Mouse (Mus musculus) erythroblast, embryonic 14.5 days (primary cell): Measurements from ENCODE around the gene Sgms1. TPM values are rescaled to one million over a fixed set of nuclear protein-coding genes. Genes with fewer than 3 reads are reported as not detected.

Source experiments
- H3K27me3 ChIP-seq: 2 replicates; pipeline ENCODE4 v1.6.1; 2012; ENCODE audit warnings: inconsistent platforms; ENCODE audit not compliant: control insufficient read depth
- H3K36me3 ChIP-seq: 2 replicates; pipeline ENCODE4 v1.6.1; 2012; ENCODE audit warnings: mild to moderate bottlenecking, inconsistent platforms; ENCODE audit not compliant: control insufficient read depth
- H3K4me1 ChIP-seq: 2 replicates; pipeline ENCODE4 v1.6.1; 2012; ENCODE audit warnings: inconsistent platforms; ENCODE audit not compliant: control insufficient read depth
- H3K4me3 ChIP-seq: replicated peaks from 2 replicates; pipeline ENCODE3; 2012; ENCODE audit warnings: moderate library complexity, mild to moderate bottlenecking, inconsistent platforms
- H3K9me3 ChIP-seq: 2 replicates; pipeline ENCODE4 v1.6.1; 2012; ENCODE audit warnings: low read length, inconsistent platforms, mixed read lengths; ENCODE audit not compliant: control insufficient read depth
- GATA1 ChIP-seq: IDR thresholded peaks from 2 replicates; pipeline ENCODE4 v1.6.1; 2012; ENCODE audit warnings: low read length, inconsistent platforms, mixed read lengths
- TAL1 ChIP-seq: IDR thresholded peaks from 3 replicates; pipeline ENCODE4 v1.6.1; 2012; ENCODE audit warnings: low read length, inconsistent platforms, mixed read lengths
- polyA plus RNA-seq: library from polyadenylated mRNA; stranded (reverse); fragments of >175 nt; gene quantifications from 2 replicates; pipeline ENCODE4 v1.2.3, GENCODE M21; 2012

Gene Sgms1
- polyA plus RNA-seq, 1 experiment = 0.28 TPM

DNA sequence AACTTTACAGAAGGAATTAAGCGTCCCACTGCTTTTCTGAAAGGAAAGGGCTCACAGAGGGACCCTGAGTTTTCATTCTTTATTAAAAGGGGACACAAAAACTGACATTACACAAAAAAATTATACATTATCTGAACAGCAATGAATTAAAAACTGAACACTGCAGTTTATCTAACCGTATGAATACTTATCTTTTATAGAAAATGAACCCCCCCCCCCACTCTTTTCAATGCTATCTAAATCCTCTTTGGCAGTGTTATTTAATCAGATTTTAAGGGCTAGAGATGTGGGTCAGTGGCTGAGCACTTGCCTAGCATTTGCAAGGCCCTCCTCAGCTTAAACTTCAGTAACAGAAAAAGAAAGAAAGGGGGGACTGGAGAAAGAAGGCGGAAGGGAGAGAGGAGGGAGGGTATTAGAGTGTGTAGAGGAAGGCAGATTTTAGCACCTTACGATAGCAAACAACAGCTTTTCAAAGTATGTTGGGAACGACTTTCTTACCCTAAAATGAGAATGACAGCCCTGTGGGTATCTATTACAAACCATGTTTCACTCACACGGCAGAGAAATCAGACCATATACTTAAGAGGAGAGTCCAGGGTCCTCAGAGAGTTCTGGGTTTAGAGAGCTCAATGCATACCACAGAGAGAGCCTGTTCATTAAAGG, 215.9 kb downstream of the Sgms1 start:
- TF ChIP-seq GATA1 = no peak
- Histone ChIP-seq H3K4me1 (peaks cover 83% of the 10 kb centered on the region), H3K36me3 (peaks cover 58% of the 10 kb centered on the region), H3K27me3 (no peaks in the 10 kb centered on the region), H3K9me3 (no peaks in the 10 kb centered on the region), H3K4me3 (no peak overlapping the region)

DNA sequence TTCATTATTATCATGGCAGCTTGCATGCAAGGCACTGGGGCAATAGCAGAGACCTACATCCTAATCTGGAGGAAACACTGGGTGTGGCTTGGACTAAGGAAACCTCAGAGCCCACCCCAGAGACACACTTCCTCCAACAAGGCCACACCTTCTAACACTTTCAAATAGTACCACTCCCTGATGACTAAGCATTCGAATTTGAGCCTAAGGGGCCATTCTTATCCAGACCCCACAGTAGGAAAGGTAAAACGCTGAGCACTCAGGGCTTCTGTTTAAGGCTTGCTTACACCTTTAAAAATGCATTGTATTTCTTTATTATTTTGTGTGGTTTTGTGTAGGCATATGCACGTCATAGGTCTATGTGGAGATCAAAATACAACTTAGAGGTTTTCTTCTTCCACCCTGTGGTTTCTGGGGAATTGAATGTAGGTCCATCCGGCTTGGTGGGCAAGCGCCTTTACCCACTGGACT, 217.0 kb downstream of the Sgms1 start:
- no peak for TF ChIP-seq TAL1
- no peak for TF ChIP-seq GATA1
- no peaks in the 10 kb centered on the region for H3K9me3 ChIP-seq
- H3K36me3 ChIP-seq = peaks cover 55% of the 10 kb centered on the region
- H3K4me1 ChIP-seq = peaks cover 77% of the 10 kb centered on the region
- H3K4me3 ChIP-seq = peak overlapping the region; percentile 29
- no peaks in the 10 kb centered on the region for H3K27me3 ChIP-seq

DNA sequence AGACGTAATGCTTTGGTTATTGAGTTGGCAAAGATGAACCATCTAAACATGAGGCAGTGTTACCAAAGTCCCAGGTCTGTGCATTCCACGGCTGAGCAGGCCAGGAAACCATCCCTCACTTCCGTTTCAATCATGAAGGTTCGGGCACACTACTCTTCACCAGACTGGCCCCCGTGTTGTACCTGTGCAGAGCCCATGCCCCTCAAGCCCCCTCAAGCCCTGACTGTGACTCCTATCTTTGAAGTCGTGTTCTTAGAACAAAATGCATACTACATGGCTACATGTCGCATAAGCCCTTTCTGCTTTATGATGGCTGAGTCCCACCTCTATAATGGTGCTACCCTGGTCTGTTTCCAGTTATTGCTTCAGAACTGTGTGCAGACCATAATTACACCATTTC, 217.5 kb downstream of the Sgms1 start:
- no peaks in the 10 kb centered on the region for H3K9me3 ChIP-seq
- no peak overlapping the region for H3K4me3 ChIP-seq
- peaks cover 55% of the 10 kb centered on the region for H3K36me3 ChIP-seq
- peaks cover 76% of the 10 kb centered on the region for H3K4me1 ChIP-seq
- H3K27me3 ChIP-seq = no peaks in the 10 kb centered on the region
- no peak for TF ChIP-seq TAL1
- no peak for TF ChIP-seq GATA1

DNA sequence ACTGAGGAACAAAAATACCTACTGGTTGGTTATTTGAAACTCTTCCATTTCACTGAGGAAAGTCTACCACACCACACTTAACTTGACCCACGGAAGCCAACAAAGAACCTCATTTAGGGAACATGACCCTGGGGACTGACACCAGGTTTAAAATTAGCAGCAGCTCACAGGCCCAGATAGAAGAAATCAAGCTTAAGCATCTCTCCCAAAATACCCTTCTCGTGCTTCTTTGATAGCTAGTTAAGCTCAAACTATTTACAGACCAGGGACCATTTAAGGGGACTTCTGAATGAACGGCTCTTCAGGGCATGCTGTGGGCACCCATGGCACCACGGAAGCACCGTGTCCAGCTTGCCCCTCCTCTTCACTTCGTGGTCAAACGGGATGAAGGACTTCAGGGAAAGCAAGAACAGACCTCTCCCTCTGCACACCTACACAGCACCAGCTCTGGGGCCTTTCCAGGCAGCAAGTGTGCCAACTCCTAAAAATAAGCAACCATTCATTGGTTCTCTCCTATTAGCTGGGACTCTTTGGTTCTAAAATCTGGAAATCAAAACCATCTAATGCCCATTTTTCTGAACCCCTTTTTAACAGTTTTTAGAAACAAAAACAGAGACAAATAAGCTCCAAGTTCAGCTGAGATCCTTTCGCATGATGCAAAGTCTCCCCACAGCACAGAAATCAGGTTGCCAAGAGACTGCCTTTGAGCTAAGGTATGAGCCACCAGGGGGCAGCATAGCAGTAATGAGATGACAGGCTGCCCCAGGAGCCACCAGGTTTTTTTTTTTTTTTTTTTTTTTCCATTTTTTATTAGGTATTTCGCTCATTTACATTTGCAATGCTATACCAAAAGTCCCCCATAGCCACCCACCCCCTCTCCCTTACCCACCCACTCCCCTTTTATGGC, 219.6 kb downstream of the Sgms1 start:
- H3K27me3 ChIP-seq = no peaks in the 10 kb centered on the region
- TF ChIP-seq GATA1 (no peak), TAL1 (no peak)
- H3K9me3 ChIP-seq = no peaks in the 10 kb centered on the region
- no peak overlapping the region for H3K4me3 ChIP-seq
- peaks cover 57% of the 10 kb centered on the region for H3K4me1 ChIP-seq
- H3K36me3 ChIP-seq = peaks cover 37% of the 10 kb centered on the region

DNA sequence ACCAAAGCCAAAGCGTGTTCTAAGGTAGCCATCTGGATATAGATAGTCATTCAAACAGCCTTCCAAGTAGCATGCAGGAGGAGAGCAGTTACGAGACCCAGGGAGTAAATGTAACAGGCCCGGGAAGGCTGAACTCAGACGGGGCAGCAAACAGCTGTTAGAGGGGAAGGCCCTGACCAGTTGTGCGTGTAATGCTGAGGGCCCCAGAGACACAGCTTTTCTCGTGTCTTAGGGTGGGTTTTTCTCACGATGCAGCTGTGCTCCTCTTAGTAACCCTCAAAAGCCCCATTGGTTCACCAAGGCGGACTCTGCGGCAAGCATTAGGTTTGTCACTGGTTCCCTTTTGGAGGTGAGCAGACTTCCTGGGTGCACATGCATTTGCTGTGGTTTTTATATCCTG, 221.5 kb downstream of the Sgms1 start:
- no peak for TF ChIP-seq GATA1
- TF ChIP-seq TAL1 = no peak
- no peaks in the 10 kb centered on the region for H3K27me3 ChIP-seq

DNA sequence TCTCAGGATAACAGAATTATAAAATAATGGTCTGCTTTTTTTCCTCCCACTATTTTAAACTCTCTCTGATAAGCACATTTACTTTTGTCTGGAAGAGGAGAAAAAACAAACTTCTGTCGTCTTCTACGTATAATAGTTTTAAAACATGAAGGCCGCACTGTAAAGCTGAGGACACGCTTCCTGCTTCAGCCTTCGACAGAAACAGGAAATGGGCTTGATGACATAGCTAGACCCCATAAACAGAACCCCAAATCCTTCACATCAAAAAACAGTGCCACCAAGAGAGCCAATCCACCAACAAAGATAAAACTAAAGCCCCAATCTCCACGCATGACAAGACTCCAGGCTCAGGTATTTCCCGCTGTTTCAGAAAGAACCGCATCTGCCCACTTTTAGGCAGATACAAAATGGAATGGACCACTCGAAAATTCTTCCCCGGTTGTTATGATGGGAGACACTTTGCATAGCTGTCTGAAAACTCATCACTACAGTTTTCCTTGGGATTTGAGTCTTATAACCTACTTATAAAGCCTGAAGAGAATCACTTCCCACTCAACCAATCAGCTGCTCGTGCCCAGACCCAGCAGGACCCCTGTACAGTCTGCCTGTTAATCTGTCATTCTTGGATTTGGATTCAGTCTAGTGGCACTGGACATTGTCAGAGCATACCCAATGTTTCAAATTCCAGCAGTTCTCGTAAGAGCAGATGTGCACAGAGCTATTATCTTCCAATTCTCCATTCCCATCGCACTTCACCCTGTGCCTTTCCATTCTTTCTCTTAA, 222.5 kb downstream of the Sgms1 start:
- H3K4me1 ChIP-seq = peaks cover 28% of the 10 kb centered on the region
- no peaks in the 10 kb centered on the region for H3K9me3 ChIP-seq
- H3K36me3 ChIP-seq = peaks cover 25% of the 10 kb centered on the region
- no peak overlapping the region for H3K4me3 ChIP-seq
- no peaks in the 10 kb centered on the region for H3K27me3 ChIP-seq
- TF ChIP-seq TAL1 (no peak), GATA1 (no peak)

More for the DNA sequence above, 221.5 kb downstream of the Sgms1 start:
- Histone ChIP-seq H3K36me3 (peaks cover 32% of the 10 kb centered on the region), H3K4me1 (peaks cover 38% of the 10 kb centered on the region), H3K4me3 (no peak overlapping the region), H3K9me3 (no peaks in the 10 kb centered on the region)

DNA sequence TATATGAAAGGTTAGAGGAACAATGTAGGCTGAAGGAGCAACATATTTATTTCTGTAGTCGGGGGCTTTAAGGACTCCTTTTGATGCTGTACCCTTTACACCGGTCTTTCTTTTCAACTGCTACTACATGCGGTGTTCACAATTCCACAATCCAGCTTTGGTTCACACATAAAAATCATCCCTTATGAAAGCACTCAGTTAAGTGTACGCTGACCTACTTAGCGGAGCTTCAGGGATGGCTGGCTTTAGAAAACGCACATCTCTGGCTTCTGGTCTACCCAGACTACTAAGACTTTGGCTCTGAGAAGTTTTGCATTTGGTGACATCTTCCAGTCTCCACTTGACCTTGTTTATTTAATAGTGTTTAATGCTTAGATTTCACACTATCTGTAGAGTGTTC, 223.8 kb downstream of the Sgms1 start:
- H3K36me3 ChIP-seq = peaks cover 25% of the 10 kb centered on the region
- H3K4me3 ChIP-seq = no peak overlapping the region
- peaks cover 19% of the 10 kb centered on the region for H3K4me1 ChIP-seq
- H3K9me3 ChIP-seq = no peaks in the 10 kb centered on the region
- TF ChIP-seq GATA1 (no peak), TAL1 (no peak)
- H3K27me3 ChIP-seq = no peaks in the 10 kb centered on the region

DNA sequence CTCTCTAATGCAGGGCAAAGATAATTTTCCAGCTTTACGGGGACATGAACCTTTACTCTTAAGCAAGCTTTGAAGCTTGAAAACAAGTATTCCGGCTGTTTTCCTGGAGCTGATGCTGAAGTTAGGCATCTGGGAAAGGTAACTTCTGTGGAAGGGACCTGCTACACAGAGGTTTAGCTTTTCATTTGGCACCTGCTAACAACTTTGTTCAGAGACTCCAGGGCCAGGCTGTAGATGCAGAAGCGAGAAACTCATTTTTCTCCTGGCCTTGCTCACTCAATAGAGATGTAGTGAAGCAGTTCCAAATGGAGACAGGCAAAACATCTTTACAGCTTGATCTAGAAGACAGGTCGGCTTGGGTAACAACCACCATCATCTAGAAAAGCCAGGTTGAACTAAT, 225.4 kb downstream of the Sgms1 start:
- peaks cover 35% of the 10 kb centered on the region for H3K36me3 ChIP-seq
- H3K27me3 ChIP-seq = no peaks in the 10 kb centered on the region
- no peak overlapping the region for H3K4me3 ChIP-seq
- H3K4me1 ChIP-seq = peaks cover 12% of the 10 kb centered on the region
- TF ChIP-seq TAL1 (no peak), GATA1 (no peak)
- no peaks in the 10 kb centered on the region for H3K9me3 ChIP-seq

DNA sequence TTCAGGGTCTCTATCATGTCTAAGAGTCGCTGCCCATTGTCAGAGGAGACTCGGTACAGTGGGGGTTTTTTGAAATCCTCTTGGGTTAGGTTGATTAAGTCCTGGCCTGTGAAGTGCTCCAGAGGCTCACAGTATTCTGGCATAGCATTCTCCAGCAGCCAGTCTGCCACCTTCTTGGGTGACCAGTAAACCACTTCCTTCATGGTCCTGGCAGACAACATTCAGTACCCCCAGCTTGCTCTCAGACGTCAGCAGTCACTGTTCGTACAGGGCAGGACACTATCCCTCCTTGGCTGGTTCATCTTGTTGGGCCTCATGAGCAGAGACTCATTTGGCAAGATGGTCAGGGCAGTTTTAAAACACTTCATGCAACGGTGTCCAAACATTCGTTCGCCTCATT, 229.6 kb downstream of the Sgms1 start:
- peaks cover 31% of the 10 kb centered on the region for H3K4me1 ChIP-seq
- peaks cover 60% of the 10 kb centered on the region for H3K36me3 ChIP-seq
- no peaks in the 10 kb centered on the region for H3K9me3 ChIP-seq
- TF ChIP-seq TAL1 = no peak
- no peak for TF ChIP-seq GATA1
- no peak overlapping the region for H3K4me3 ChIP-seq
- no peaks in the 10 kb centered on the region for H3K27me3 ChIP-seq
